In the genomic region with DNA sequence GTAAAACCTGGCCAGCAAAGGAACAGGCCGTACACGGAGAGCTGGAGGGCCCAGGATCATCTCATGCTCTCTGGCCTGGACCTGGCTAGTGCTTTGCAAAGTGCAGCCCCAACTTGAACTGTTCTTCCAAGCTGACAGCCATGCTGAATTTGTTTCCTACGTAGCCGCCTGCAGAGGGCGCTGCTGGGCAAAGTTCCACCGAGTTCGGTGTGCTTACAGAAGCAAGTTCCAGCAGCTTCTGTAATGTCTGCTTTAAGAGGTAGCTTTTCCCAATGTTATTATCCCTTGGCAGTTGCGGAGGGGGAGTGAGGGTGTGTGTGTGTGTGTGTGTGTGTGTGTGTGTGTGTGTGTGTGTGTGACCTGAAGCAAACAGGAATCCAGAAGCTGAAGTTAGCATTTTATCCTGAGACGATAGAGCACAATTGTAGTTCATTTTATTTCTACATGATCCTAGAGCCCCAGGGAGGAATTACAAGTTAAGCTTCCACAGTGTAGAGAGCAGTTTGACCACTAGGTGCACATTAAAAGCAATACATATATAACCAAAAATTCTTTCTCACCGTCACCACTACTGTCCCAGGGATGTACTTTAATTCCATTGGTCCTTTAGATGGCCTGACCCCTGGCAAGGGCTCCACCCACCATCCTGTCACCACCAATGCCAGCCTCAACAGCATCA, we compare ENCODE assay signal across 18 mouse cellular contexts. TPM values are rescaled to one million over a fixed set of nuclear protein-coding genes. Genes with fewer than 3 reads are reported as not detected.
DNase-seq lines count a peak whose midpoint lies in the region; ATAC-seq lines count a peak whose summit lies in the region.
"Not testable (repeated sequence)": the region's sequence is repeated elsewhere in the genome, so short reads cannot be mapped to it uniquely, and the experiment has no call there.
"Had no signal": no experiment of that assay in that cellular context is flagged by ENCODE, and none has a peak within 500 bp of the region (broad histone marks: within the 10 kb centered on the region; RNA-seq: fewer than 3 reads in every experiment).

No protein-coding gene starts in this region.

- H3K4me1 ChIP-seq in hindbrain, embryonic 16.5 days (ENCODE audit: control insufficient read depth, insufficient read depth, low read depth, low read length); intestine, embryonic 15.5 days (replicated peaks); neural tube, embryonic 15.5 days: not testable (repeated sequence)

- H3K27ac ChIP-seq in hindbrain, embryonic 16.5 days (ENCODE audit: low read depth, low read length); intestine, embryonic 15.5 days; neural tube, embryonic 15.5 days (replicated peaks): not testable (repeated sequence)

- H3K9ac ChIP-seq in hindbrain, embryonic 16.5 days (ENCODE audit: low read depth, low read length); intestine, embryonic 15.5 days; neural tube, embryonic 15.5 days (replicated peaks): not testable (repeated sequence)

- not testable (repeated sequence) for H3K4me3 ChIP-seq in hindbrain, embryonic 16.5 days (ENCODE audit: low read length); intestine, embryonic 15.5 days (replicated peaks); neural tube, embryonic 15.5 days (replicated peaks)

- not testable (repeated sequence) for H3K27me3 ChIP-seq in hindbrain, embryonic 16.5 days (replicated peaks; ENCODE audit: control insufficient read depth, insufficient read depth, low read length); intestine, embryonic 15.5 days (replicated peaks); neural tube, embryonic 15.5 days (replicated peaks)

- peak; percentile 32 for ATAC-seq in CD4-positive, CD25-positive, alpha-beta regulatory T cell, adult 4 months
- ATAC-seq in erythroid progenitor cell, adult 5-6 weeks (replicated peaks; ENCODE audit: low FRiP score, poor library complexity, severe bottlenecking), result peak; percentile 51; the same call in 1 of the 2 replicates
- ATAC-seq in hindbrain, embryonic 16.5 days, result peak; percentile 45; the same call in 1 of the 2 replicates
- peak; percentile 36; the same call in 1 of the 2 replicates for ATAC-seq in intestine, embryonic 15.5 days
- peak; percentile 69 for ATAC-seq in megakaryocyte progenitor cell, adult 5-6 weeks (replicated peaks; ENCODE audit: poor library complexity)
- ATAC-seq in neural tube, embryonic 15.5 days (ENCODE audit: low FRiP score), result peak; percentile 79; the same call in 1 of the 2 replicates

- peak; percentile 5 for DNase-seq in heart, adult 11 months

- H3K9me3 ChIP-seq in hindbrain, embryonic 16.5 days (ENCODE audit: control insufficient read depth, low read length); intestine, embryonic 15.5 days; neural tube, embryonic 15.5 days (replicated peaks): not testable (repeated sequence)

- not testable (repeated sequence) for H3K4me2 ChIP-seq in hindbrain, embryonic 16.5 days (ENCODE audit: low read length); intestine, embryonic 15.5 days (replicated peaks); neural tube, embryonic 15.5 days

- H3K36me3 ChIP-seq in hindbrain, embryonic 16.5 days (ENCODE audit: control insufficient read depth, insufficient read depth, low read length); intestine, embryonic 15.5 days; neural tube, embryonic 15.5 days: not testable (repeated sequence)

- WGBS in hindbrain, embryonic 16.5 days, result 21% methylated on average over 2 of the region's 10 CpGs
- WGBS in intestine, embryonic 15.5 days, result 15% methylated on average over 5 of the region's 10 CpGs
- WGBS in neural tube, embryonic 15.5 days, result 23% methylated on average over 3 of the region's 10 CpGs

RNA-seq across cellular contexts. Expression of a gene that starts 5.9 kb away (rescaled TPM):
- polyA plus RNA-seq in CD4-positive, CD25-positive, alpha-beta regulatory T cell, adult 4 months (2017; shearing (Covaris generic)), result 10 to 100 TPM; 11.0 to 17.0 TPM
- total RNA-seq in erythroid progenitor cell, adult 5-6 weeks (2015; ENCODE audit: low replicate concordance), result not detected in 2 replicates
- under 0.01 TPM in 1 of 2 replicates, not detected in the other for total RNA-seq in erythroid progenitor cell, adult 5-6 weeks (2017; ENCODE audit: low replicate concordance)
- polyA plus RNA-seq in hindbrain, embryonic 16.5 days (2015; fragmentation: Nextera tagmentation; extraction: Ambion mirVana), result 0.24 and 0.46 TPM in 2 replicates
- polyA plus RNA-seq in intestine, embryonic 15.5 days (2015; fragmentation: Nextera tagmentation; extraction: Ambion mirVana), result 0.39 and 0.40 TPM in 2 replicates
- total RNA-seq in megakaryocyte progenitor cell, adult 5-6 weeks (2015), result not detected in 2 replicates
- not detected in 2 replicates for total RNA-seq in megakaryocyte progenitor cell, adult 5-6 weeks (2017)
- 0.28 and 0.37 TPM in 2 replicates for polyA plus RNA-seq in neural tube, embryonic 15.5 days (2015; fragmentation: Nextera tagmentation; extraction: Ambion mirVana)
- total RNA-seq: gastrocnemius, postnatal 10 days; gastrocnemius, postnatal 4 days; MEL had no signal
- polyA plus RNA-seq: embryonic facial prominence, embryonic 13.5 days; forebrain, embryonic 10.5 days; forebrain, embryonic 14.5 days; hindbrain, embryonic 12.5 days had no signal

RNA-seq across cellular contexts. Expression of a gene that starts 17.9 kb away (rescaled TPM):
- polyA plus RNA-seq in CD4-positive, CD25-positive, alpha-beta regulatory T cell, adult 4 months (2017; shearing (Covaris generic)), result not detected
- total RNA-seq in erythroid progenitor cell, adult 5-6 weeks (2015; ENCODE audit: low replicate concordance), result not detected in 2 replicates
- not detected in 2 replicates for total RNA-seq in erythroid progenitor cell, adult 5-6 weeks (2017; ENCODE audit: low replicate concordance)
- not detected in 2 replicates for polyA plus RNA-seq in hindbrain, embryonic 16.5 days (2015; fragmentation: Nextera tagmentation; extraction: Ambion mirVana)
- polyA plus RNA-seq in intestine, embryonic 15.5 days (2015; fragmentation: Nextera tagmentation; extraction: Ambion mirVana), result 7.8 TPM in 2 replicates
- total RNA-seq in megakaryocyte progenitor cell, adult 5-6 weeks (2015), result not detected in 2 replicates
- not detected in 2 replicates for total RNA-seq in megakaryocyte progenitor cell, adult 5-6 weeks (2017)
- polyA plus RNA-seq in neural tube, embryonic 15.5 days (2015; fragmentation: Nextera tagmentation; extraction: Ambion mirVana), result 0.19 TPM in 1 of 2 replicates, not detected in the other
- total RNA-seq: MEL had no signal
- polyA plus RNA-seq: activated CD4-positive, CD25-positive, alpha-beta regulatory T cell, adult 4 months; embryonic facial prominence, embryonic 13.5 days; forebrain, embryonic 10.5 days; forebrain, embryonic 14.5 days; hindbrain, embryonic 12.5 days had no signal

RNA-seq across cellular contexts. Expression of a gene that starts 30.5 kb away (rescaled TPM):
- polyA plus RNA-seq in CD4-positive, CD25-positive, alpha-beta regulatory T cell, adult 4 months (2017; shearing (Covaris generic)), result under 1 TPM; 0.54 to 0.65 TPM
- not detected in 2 replicates for total RNA-seq in erythroid progenitor cell, adult 5-6 weeks (2015; ENCODE audit: low replicate concordance)
- total RNA-seq in erythroid progenitor cell, adult 5-6 weeks (2017; ENCODE audit: low replicate concordance), result not detected in 2 replicates
- polyA plus RNA-seq in hindbrain, embryonic 16.5 days (2015; fragmentation: Nextera tagmentation; extraction: Ambion mirVana), result not detected in 2 replicates
- polyA plus RNA-seq in intestine, embryonic 15.5 days (2015; fragmentation: Nextera tagmentation; extraction: Ambion mirVana), result 0.13 and 0.30 TPM in 2 replicates
- not detected in 2 replicates for total RNA-seq in megakaryocyte progenitor cell, adult 5-6 weeks (2015)
- not detected in 2 replicates for total RNA-seq in megakaryocyte progenitor cell, adult 5-6 weeks (2017)
- polyA plus RNA-seq in neural tube, embryonic 15.5 days (2015; fragmentation: Nextera tagmentation; extraction: Ambion mirVana), result not detected in 2 replicates
- total RNA-seq: adrenal gland, adult 18-20 months; MEL had no signal
- polyA plus RNA-seq: embryonic facial prominence, embryonic 13.5 days; forebrain, embryonic 10.5 days; forebrain, embryonic 14.5 days; heart, embryonic 12.5 days; heart, embryonic 16.5 days; hindbrain, embryonic 12.5 days had no signal
